Mouse (Mus musculus) layer of hippocampus, adult 9-10 months (tissue): ENCODE data around the gene Pam16.

Experiments
- DNase-seq: peaks from one replicate; pipeline ENCODE4 v3.0.0; 2022; ENCODE audit warnings: low spot score

The Pam16 gene

GRCm38 (mm10) chr16:4624481-4625110, at the start of gene Pam16:
Gene Pam16 (minus strand): TSS chr16:4624988.
- peak; percentile 85 for DNase-seq

GRCm38 (mm10) chr16:4674091-4674490, 49.3 kb upstream of the Pam16 start:
- no peak for DNase-seq

GRCm38 (mm10) chr16:4670317-4670716, 45.5 kb upstream of the Pam16 start:
- DNase-seq, result no peak

GRCm38 (mm10) chr16:4667190-4667808, 42.5 kb upstream of the Pam16 start:
- peak; percentile 83 for DNase-seq

- DNase-seq, result no peak
Measured at GRCm38 (mm10) chr16:4665726-4666125, 40.9 kb upstream of the Pam16 start.

- DNase-seq, result no peak
Measured at GRCm38 (mm10) chr16:4663806-4664205, 39.0 kb upstream of the Pam16 start.

GRCm38 (mm10) chr16:4661605-4662004, 36.8 kb upstream of the Pam16 start:
- DNase-seq, result no peak

GRCm38 (mm10) chr16:4659326-4659725, 34.5 kb upstream of the Pam16 start:
- DNase-seq, result no peak

GRCm38 (mm10) chr16:4658781-4659245, 34.0 kb upstream of the Pam16 start:
- no peak for DNase-seq

GRCm38 (mm10) chr16:4656571-4657081, 31.8 kb upstream of the Pam16 start:
- DNase-seq, result no peak

- no peak for DNase-seq
Measured at GRCm38 (mm10) chr16:4655764-4656570, 31.2 kb upstream of the Pam16 start.

- no peak for DNase-seq
Measured at GRCm38 (mm10) chr16:4655251-4655734, 30.5 kb upstream of the Pam16 start.

- no peak for DNase-seq
Measured at GRCm38 (mm10) chr16:4654706-4655105, 29.9 kb upstream of the Pam16 start.

- no peak for DNase-seq
Measured at GRCm38 (mm10) chr16:4652707-4653416, 28.1 kb upstream of the Pam16 start.

GRCm38 (mm10) chr16:4651624-4652023, 26.8 kb upstream of the Pam16 start:
- no peak for DNase-seq

GRCm38 (mm10) chr16:4651081-4651480, 26.3 kb upstream of the Pam16 start:
- no peak for DNase-seq

- no peak for DNase-seq
Measured at GRCm38 (mm10) chr16:4650161-4650560, 25.4 kb upstream of the Pam16 start.

GRCm38 (mm10) chr16:4649692-4650091, 24.9 kb upstream of the Pam16 start:
- no peak for DNase-seq

- no peak for DNase-seq
Measured at GRCm38 (mm10) chr16:4649211-4649610, 24.4 kb upstream of the Pam16 start.

GRCm38 (mm10) chr16:4648416-4649023, 23.7 kb upstream of the Pam16 start:
- no peak for DNase-seq

- no peak for DNase-seq
Measured at GRCm38 (mm10) chr16:4647651-4648141, 22.9 kb upstream of the Pam16 start.
